Mouse (Mus musculus) CD4-positive naive resting alpha-beta T cell, adult 57 days (primary cell): ENCODE measurements around the gene Zfp850. TPM values are rescaled to one million over a fixed set of nuclear protein-coding genes. Genes with fewer than 3 reads are reported as not detected.

Experiments used
- total RNA-seq: library from RNA; stranded (reverse); gene quantifications from one replicate; pipeline ENCODE4 v1.2.4, GENCODE M21; 2023

Zfp850 gene
- total RNA-seq = 8.7 TPM

DNA sequence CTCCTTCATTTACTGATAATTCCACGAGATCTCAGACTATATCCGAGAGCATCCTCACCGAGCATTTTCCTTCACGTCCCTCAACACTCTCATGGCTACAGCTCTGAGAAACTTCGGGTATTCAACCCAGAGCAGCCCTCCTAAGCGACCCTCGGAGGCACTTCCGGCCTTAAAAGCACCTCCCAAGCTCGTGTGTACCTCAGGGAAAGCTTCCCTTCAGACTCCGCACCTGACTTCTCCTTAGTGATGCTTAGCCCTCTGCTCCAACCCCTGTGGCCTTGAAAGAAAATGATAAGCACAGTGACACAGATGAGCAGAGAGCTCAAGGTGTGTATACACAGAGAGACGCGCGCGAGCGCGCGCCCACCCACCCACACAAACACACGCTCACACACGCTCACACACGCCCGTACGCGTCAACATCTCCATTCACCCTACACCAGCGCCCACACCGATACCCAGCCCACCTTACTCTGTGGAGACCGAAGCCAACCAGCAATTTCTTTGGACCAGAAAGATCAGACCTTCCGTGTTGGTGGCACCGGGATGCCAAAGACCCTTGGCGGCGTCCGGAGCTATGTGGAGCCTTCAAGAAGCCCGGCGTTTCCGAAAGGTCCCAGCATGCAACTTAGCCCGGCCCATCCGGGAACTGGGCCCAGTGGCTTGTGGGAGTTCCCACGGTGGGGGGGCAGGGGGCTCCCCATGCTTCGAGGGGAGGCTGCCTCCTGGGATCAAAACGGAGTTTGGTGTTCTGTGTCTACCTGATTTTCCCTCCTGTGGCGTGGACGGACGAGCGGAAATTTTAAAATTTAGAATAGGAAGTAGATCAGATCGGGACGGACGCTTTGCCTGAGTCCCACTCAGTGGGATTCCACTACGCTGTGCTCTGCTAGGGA is at the start of gene Zfp850:
Gene Zfp850 (minus strand): TSS at position 567 of the 896 bp plus-strand sequence.

DNA sequence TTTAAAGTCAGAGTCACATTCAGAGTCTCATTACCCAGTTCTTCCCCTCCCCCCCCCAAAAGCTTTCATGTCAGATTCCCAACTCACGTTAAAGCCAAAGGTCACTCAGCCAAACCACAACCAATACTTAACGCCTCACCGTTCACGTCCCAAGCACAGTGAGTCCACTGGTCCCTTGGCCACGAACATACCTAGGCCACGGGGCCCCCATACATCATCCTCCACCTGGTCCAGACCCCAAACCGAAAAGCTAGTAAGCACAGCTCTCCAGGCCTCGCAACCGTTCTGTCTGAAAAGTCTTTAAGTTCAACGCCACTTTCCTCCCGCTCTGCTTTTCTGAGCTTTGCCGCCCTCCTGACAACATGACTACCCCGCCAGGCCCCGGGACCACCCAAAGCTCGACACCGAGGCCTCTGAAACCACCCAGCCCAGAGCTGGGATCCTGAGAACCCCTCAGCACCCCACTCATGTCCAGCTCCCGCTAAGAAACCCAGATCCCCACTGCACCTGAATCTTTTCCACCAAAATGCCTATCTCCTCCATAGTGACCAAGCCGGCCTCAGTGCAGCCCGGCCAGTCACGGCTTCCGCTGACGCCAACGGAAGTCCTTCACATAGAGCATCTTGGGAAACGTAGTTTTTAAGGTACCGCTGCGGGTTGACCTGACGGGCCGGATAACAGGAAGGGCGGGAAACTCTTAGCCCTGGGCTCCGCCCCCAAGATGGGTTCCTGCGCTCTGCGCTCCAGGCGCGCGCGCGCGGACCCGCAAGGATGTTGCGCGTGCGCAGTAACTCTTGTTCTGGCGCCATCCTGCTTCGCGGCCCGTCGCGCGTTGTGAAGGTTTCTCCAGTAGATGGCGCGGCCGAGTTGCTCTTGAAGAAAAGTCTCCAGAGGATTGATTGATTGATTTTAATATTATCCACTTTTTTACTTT is 35.8 kb upstream of the Zfp850 start, which contains the start of gene Psmc4:
Gene Psmc4 (minus strand): TSS at position 626 of the 934 bp plus-strand sequence.

GRCm38 (mm10) chr7:27978683-27979528 is 35.0 kb downstream of the Zfp850 start, which contains the start of gene Zfp780b:
TSS of gene Zfp780b (minus strand) at chr7:27979171.

Other genes with a start within 250 kb of the Zfp850 start
- gene Zfp626, start 206.9 kb downstream of the Zfp850 start, total RNA-seq = 9.8 TPM
- gene Zfp59, start 175.5 kb downstream of the Zfp850 start, total RNA-seq = 4.1 TPM
- gene Zfp607a, start 156.6 kb downstream of the Zfp850 start, total RNA-seq = 17.9 TPM
- 10.6 TPM for gene Zfp974, start 84.7 kb downstream of the Zfp850 start, total RNA-seq
- 10.8 TPM for gene Zfp780b, start 34.9 kb downstream of the Zfp850 start, total RNA-seq
- gene Psmc4, start 36.0 kb upstream of the Zfp850 start, total RNA-seq = 97.6 TPM
- gene Fcgbp, start 57.1 kb upstream of the Zfp850 start, total RNA-seq = not detected
- not detected for gene 9530053A07Rik, start 115.4 kb upstream of the Zfp850 start, total RNA-seq
- 183 TPM for gene Fbl, start 155.6 kb upstream of the Zfp850 start, total RNA-seq
- 16.9 TPM for gene Dyrk1b, start 165.4 kb upstream of the Zfp850 start, total RNA-seq